Mouse (Mus musculus) C2C12 (cell line): ENCODE measurements at regions not wholly inside any gene's neighbourhood (a gene's known extent, or its start where the extent isn't known, plus 50 kb on each side); places are given as distances from the start of the nearest gene placed in this dataset.

Source experiments
- H3K27me3 ChIP-seq: one replicate; pipeline ENCODE4 v1.6.1; 2011; ENCODE audit not compliant: control insufficient read depth, insufficient read depth, insufficient read length
- H3K36me3 ChIP-seq: one replicate; pipeline ENCODE4 v1.6.1; 2011; ENCODE audit not compliant: control insufficient read depth, insufficient read depth
- H3K4me3 ChIP-seq: one replicate; pipeline ENCODE4 v1.5.1; 2011; ENCODE audit warnings: mild to moderate bottlenecking, control low read depth; ENCODE audit not compliant: poor library complexity, insufficient read depth, severe bottlenecking
- H3K79me2 ChIP-seq: one replicate; pipeline ENCODE4 v1.6.1; 2011; ENCODE audit not compliant: control insufficient read depth, insufficient read depth
- H3K79me3 ChIP-seq: one replicate; pipeline ENCODE4 v1.6.1; 2011; ENCODE audit warnings: low read depth, control low read depth
- H3ac ChIP-seq: one replicate; pipeline ENCODE3; 2011; ENCODE audit warnings: low read depth; ENCODE audit not compliant: control insufficient read depth, insufficient read length
- CEBPB ChIP-seq: IDR thresholded peaks from one replicate; pipeline ENCODE4 v1.6.1; 2011; ENCODE audit warnings: low read depth, mild to moderate bottlenecking, control low read depth, moderate library complexity
- CTCF ChIP-seq: IDR thresholded peaks from one replicate; pipeline ENCODE4 v1.5.1; 2011; ENCODE audit not compliant: control insufficient read depth, insufficient read depth, insufficient read length
- FOSL1 ChIP-seq: IDR thresholded peaks from one replicate; pipeline ENCODE4 v1.8.0; 2011; ENCODE audit warnings: mild to moderate bottlenecking, low read length; ENCODE audit not compliant: poor library complexity, insufficient read depth, severe bottlenecking
- MAX ChIP-seq: IDR thresholded peaks from one replicate; pipeline ENCODE4 v1.6.1; 2011; ENCODE audit warnings: mild to moderate bottlenecking, control low read depth
- MYOD1 ChIP-seq: IDR thresholded peaks from one replicate; pipeline ENCODE4 v1.6.1; 2011; ENCODE audit warnings: low read depth; ENCODE audit not compliant: control insufficient read depth, insufficient read length
- MYOG ChIP-seq: IDR thresholded peaks from one replicate; pipeline ENCODE4 v1.6.1; 2011; ENCODE audit not compliant: control insufficient read depth, insufficient read length; ENCODE audit errors: extremely low read depth
- USF1 ChIP-seq: IDR thresholded peaks from one replicate; pipeline ENCODE4 v1.6.1; 2011; ENCODE audit warnings: low read depth, mild to moderate bottlenecking, control low read depth, moderate library complexity

DNA sequence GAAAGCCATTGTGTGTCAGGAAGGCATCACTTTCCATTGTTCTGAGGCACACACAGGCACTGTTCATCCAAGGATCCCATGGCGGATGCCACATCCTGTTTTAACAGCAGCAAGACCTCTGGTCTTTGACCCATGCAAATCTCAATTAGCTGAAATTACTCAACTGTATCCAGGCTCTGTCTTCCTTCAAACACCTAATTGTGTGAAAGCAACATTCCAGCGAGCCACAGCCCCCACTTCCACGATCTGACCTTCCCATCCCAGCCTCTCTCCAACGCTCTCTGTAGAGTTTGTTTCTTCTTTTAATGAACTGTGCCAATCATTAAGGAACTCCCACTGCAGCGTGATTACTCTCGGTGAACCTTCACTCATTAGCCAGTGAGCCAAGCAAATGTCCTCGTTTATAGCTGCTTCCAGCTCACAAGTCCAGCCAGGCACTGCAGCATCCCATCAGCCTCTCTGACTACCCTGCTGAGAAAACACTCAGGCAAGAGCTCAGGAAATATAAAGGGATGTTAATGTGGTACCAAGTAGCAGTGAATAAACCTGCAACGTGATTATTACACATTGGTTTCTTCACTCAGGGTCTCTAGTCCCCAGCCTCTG lies 136.7 kb downstream of the Hs3st3b1 start:
- TF ChIP-seq CTCF (no peak), MAX (no peak), CEBPB (no peak), MYOG (no peak), MYOD1 (no peak), FOSL1 (no peak), USF1 (no peak)
- no peaks in the 10 kb centered on the region for H3K79me2 ChIP-seq
- H3K36me3 ChIP-seq, result no peaks in the 10 kb centered on the region
- no peak overlapping the region for H3ac ChIP-seq
- no peaks in the 10 kb centered on the region for H3K27me3 ChIP-seq
- H3K4me3 ChIP-seq, result no peak overlapping the region
- H3K79me3 ChIP-seq, result no peaks in the 10 kb centered on the region

DNA sequence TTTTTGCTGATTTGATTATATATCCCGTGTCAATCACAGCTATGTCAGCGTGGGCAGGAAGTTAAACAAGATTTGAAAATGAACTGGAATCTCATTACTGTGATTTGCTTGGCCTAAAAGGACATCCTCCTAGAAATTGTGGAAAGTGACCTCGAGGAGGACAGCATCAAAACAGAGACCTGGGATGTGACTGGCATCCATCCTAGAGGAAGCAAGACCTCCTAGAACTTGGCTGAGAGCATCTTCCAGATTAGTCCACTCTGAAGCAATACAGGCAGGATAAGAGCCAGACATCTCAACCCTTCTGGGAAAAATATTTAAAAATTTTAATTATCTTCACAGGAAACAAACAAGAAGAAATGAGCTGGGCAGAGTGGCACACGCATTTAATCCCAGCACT lies 136.1 kb downstream of the Hs3st3b1 start:
- no peak for TF ChIP-seq FOSL1
- TF ChIP-seq MYOG, result no peak
- TF ChIP-seq CEBPB, result no peak
- no peak for TF ChIP-seq MAX
- TF ChIP-seq CTCF, result no peak
- TF ChIP-seq USF1, result no peak
- TF ChIP-seq MYOD1, result no peak
- Histone ChIP-seq H3K79me2 (no peaks in the 10 kb centered on the region), H3K4me3 (no peak overlapping the region), H3K79me3 (no peaks in the 10 kb centered on the region), H3K36me3 (no peaks in the 10 kb centered on the region), H3ac (no peak overlapping the region), H3K27me3 (no peaks in the 10 kb centered on the region)

DNA sequence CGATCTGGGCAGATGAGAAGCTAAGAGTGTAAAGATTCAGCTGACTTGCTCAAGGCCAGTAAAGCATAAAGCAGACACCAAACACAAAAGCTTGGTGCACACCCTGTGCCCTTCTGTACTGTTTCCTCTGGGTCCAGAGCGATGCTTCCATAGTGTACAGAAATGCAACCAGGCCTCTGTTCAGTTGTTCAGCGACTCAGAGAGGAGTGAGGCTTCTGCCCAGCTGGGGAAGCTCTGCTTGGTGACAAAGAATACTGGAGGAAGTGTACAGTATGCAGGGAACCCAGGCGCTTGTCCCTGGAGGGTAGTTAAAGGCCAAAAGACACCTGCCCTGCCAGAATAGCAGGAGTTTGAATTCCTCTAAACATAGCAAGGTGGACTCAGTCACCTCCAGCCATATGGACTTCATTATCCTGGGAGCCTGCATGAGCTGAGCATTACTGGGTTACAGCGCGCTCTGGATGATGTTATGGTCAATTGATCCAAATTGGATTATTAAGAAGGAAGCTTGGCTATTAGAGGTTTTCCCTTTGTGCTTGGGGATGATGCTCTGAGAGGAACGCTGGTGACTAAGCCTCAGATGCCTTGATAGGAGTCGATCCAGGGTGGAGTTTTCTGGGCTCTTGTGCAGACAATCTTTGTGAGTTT lies 132.5 kb downstream of the Hs3st3b1 start:
- H3K79me3 ChIP-seq, result no peaks in the 10 kb centered on the region
- TF ChIP-seq MAX (no peak), USF1 (no peak)
- H3K4me3 ChIP-seq, result no peak overlapping the region
- H3K79me2 ChIP-seq, result no peaks in the 10 kb centered on the region
- no peaks in the 10 kb centered on the region for H3K36me3 ChIP-seq
- H3ac ChIP-seq, result no peak overlapping the region
- H3K27me3 ChIP-seq, result no peaks in the 10 kb centered on the region

DNA sequence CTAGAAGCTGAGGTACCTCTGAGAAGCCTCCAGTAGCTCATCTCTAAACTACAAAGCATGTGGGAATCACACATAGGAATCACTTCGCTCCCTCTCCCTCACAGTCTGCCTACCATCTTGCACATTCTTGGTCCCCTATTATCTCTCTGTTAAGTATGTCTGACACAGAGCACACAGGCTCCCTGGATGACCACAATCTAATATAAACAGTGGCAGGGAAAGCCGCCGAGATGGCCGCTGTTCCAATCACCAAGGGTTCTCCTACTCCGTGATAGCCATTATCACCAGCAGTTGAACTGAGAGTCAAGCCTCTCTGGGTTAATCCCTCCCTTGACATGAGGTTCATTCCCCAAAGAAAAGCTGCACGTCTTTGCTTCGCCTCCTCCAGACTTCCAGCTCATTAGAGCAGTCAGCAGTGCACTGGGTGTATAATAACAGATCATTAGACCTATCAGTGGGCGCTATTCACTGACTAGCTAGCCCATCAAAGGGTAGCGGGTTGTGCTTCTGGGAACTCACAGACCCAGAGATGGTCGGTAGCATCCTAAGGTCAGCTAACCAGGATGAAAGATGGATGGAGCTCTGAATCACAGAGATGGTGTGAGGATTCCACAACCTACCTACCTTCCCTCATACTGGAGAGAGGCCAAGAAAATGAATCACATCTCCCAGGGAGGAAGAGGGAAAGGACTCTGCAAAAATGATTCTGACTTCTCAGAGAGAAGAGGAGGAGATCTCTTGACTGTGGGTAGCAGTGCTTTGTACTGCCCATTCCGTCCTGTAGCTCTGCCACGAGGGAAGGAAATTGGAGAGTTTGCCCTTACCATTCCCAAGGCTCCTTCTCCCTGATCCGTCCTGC lies 130.9 kb downstream of the Hs3st3b1 start:
- TF ChIP-seq MAX (no peak), MYOD1 (no peak), MYOG (no peak), FOSL1 (no peak), CTCF (no peak), CEBPB (no peak), USF1 (no peak)
- H3ac ChIP-seq, result no peak overlapping the region
- no peaks in the 10 kb centered on the region for H3K79me3 ChIP-seq
- no peak overlapping the region for H3K4me3 ChIP-seq
- no peaks in the 10 kb centered on the region for H3K79me2 ChIP-seq
- H3K36me3 ChIP-seq, result no peaks in the 10 kb centered on the region
- H3K27me3 ChIP-seq, result no peaks in the 10 kb centered on the region

DNA sequence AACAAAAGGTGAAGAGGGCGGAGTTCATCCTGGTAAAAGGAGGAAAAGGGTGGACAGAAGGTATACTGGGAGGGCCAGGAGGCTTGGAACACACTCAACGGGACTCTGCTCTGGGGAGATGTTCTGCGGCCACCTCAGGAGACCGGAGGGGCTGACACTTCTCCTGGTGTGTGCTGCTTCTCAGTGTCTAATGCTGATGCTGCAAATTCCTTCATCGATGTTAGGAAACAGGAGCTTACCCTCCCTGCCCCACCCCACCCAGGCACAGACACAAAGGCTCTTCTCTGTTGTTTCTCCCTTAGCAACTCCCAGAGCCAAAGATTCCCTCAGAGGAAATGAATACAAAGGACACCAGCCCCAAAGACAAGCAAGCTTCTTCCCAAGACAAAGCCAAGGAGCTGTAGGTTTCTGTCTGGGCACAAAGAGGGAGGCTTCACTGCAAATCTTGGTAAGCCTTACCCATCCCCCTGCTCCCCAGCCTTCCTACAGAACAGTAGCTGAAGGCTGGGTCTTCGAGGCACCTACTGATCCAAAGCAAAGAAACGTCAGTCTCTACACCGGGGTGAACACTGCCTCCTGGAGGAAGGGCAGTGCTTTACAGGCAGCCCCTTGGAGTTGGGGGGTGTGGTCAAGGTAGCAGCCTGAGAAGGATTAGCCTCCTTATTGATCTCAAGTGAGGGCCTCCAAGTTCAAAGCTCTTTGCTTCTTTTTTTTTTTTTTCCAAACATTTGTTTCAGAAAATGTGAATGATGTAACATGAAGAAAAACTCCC lies 128.2 kb downstream of the Hs3st3b1 start:
- H3K79me2 ChIP-seq, result no peaks in the 10 kb centered on the region
- no peak for TF ChIP-seq CTCF
- no peak for TF ChIP-seq USF1
- no peak for TF ChIP-seq FOSL1
- no peak for TF ChIP-seq CEBPB
- no peak for TF ChIP-seq MYOD1
- no peak for TF ChIP-seq MYOG
- no peaks in the 10 kb centered on the region for H3K36me3 ChIP-seq
- no peak overlapping the region for H3K4me3 ChIP-seq
- H3K79me3 ChIP-seq, result no peaks in the 10 kb centered on the region
- H3ac ChIP-seq, result no peak overlapping the region
- no peaks in the 10 kb centered on the region for H3K27me3 ChIP-seq
